Mouse (Mus musculus): ENCODE data around the gene Eva1a. TPM values are rescaled to one million over a fixed set of nuclear protein-coding genes. Genes with fewer than 3 reads are reported as not detected.

The Eva1a gene
- polyA plus RNA-seq, 1 experiment = 12.3 TPM

DNA sequence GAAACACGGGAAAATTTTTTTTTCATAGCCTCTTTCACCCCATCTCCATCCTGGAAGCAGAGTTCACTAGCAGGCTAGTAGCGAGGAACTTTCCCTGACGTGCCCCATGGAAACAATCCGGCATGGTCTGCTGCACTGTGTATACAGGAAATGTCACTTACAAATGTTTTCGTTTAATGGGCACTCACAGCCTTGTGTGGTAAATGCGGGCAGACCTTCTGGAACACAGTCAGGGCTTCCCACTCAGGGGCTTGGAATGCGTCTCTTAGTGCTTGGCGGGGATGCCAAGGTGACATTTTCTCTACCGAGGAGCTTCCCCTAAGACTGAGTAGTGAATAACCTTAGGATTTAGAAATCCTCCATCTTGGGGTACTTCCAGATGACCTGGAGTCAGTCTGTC, 87.0 kb downstream of the Eva1a start:
- DNase-seq (ENCODE audit: low spot score) = no peak

- no peak for DNase-seq (ENCODE audit: low spot score)
These were observed 88.9 kb downstream of the Eva1a start for GRCm38 (mm10) chr6:82129630-82130217.

DNA sequence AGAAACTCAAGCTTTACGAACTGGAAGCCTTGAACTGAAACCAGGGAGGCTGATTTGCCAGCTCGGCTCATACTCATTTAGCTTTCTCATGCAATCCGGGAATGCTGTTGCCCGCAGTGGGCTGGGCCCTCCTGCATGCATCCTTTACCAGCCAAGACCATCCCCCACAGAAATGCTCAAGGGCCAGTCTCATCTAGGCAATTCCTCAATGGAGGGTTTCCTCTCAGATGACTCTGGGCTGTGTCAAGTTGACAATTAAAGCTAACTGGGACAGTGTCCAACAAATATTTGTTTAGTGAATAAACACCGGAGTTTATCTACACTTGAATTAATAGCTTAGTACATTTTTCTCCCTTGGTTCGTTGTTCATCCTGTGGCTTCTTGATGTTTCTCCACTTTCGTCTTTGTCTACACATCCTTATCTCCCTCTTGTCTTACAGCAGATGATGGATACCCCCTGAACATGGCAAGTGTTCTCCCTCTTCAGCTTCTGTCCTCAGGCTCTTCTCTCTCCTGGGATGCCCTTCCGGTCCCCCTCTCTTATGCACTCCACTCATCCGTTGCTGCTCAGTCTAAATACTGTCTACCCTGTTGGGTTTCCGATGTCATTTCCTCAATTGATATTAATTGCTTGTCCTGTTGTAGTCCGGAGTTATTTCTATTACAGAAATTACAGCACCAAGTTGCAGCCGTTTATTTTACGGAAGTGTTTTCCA, 92.2 kb downstream of the Eva1a start:
- no peak for DNase-seq (ENCODE audit: low spot score)

- DNase-seq (ENCODE audit: low spot score) = no peak
These were observed 92.7 kb downstream of the Eva1a start for GRCm38 (mm10) chr6:82133592-82133978.

- no peak for DNase-seq (ENCODE audit: low spot score)
These were observed 95.3 kb downstream of the Eva1a start for GRCm38 (mm10) chr6:82135959-82136712.

Other genes with a start within 250 kb of the Eva1a start
- 7.3 and 8.5 TPM in 2 replicates for gene Gcfc2, start 117.4 kb upstream of the Eva1a start, polyA plus RNA-seq (2012; rRNA removed)
- gene Mrpl19, start 75.1 kb upstream of the Eva1a start, polyA plus RNA-seq (2012; rRNA removed) = 10.3 and 11.0 TPM in 2 replicates

Measured in urinary bladder, adult 2 months (tissue).